8 mouse cellular contexts compared by ENCODE assay signal in the genomic region with DNA sequence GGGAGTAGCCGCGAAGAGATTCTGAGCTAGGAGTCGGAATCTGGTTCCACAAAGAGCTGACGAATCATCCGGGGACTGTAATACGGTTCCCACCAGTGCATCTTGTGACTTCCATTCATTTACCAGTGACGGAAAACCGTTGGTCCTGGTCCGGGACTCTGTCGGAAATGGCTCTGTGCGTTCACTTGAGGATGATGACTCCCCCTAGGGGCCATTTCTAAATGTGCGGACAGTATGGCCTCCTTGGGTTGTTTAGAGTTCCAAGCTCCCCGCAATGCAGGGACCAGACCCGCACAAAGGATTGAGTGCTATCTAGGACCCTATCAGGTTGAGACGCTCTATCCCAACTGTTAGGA. TPM values are rescaled to one million over a fixed set of nuclear protein-coding genes. Genes with fewer than 3 reads are reported as not detected.
DNase-seq lines count a peak whose midpoint lies in the region; ATAC-seq lines count a peak whose summit lies in the region.

Gene Arl2 (minus strand): TSS at position 155 of the 356 bp plus-strand sequence.

- peaks cover 21% of the 10 kb centered on the region for H3K4me1 ChIP-seq in embryonic facial prominence, embryonic 10.5 days
- peaks cover 19% of the 10 kb centered on the region for H3K4me1 ChIP-seq in limb, embryonic 10.5 days
- peaks cover 9% of the 10 kb centered on the region for H3K4me1 ChIP-seq in midbrain, embryonic 12.5 days

- H3K4me2 ChIP-seq in midbrain, embryonic 12.5 days (replicated peaks), result peak within 1 kb of the TSS; percentile 82

- peak within 1 kb of the TSS; percentile 99 for H3K27ac ChIP-seq in embryonic facial prominence, embryonic 10.5 days (replicated peaks)
- H3K27ac ChIP-seq in limb, embryonic 10.5 days, result peak within 1 kb of the TSS; percentile 98
- H3K27ac ChIP-seq in midbrain, embryonic 12.5 days (replicated peaks), result peak within 1 kb of the TSS; percentile 99

- DNase-seq in 3T3-L1 (ENCODE audit: low read depth, low spot score), result peak; percentile 98
- DNase-seq in adrenal gland, postnatal 10 days, result peak; percentile 83
- DNase-seq in embryonic facial prominence, embryonic 10.5 days (ENCODE audit: low spot score), result peak; percentile 85
- no peak for DNase-seq in gonadal fat pad, adult 2 months (ENCODE audit: low read depth)
- DNase-seq in kidney, adult 11 months, result peak; percentile 77
- DNase-seq in limb, embryonic 10.5 days (ENCODE audit: low spot score), result no peak
- peak; percentile 37 to 64 for DNase-seq in spleen, adult 18-20 months

- H3K9ac ChIP-seq in midbrain, embryonic 12.5 days (replicated peaks), result peak within 1 kb of the TSS; percentile 83

- H3K4me3 ChIP-seq in embryonic facial prominence, embryonic 10.5 days, result peak within 1 kb of the TSS; percentile 88
- H3K4me3 ChIP-seq in limb, embryonic 10.5 days, result peak within 1 kb of the TSS; percentile 71
- H3K4me3 ChIP-seq in midbrain, embryonic 12.5 days, result peak within 1 kb of the TSS; percentile 73

- under 1% methylated on average over 15 of the region's 15 CpGs for WGBS in embryonic facial prominence, embryonic 10.5 days
- WGBS in limb, embryonic 10.5 days, result under 1% methylated on average over 15 of the region's 15 CpGs
- under 1% methylated on average over 15 of the region's 15 CpGs for WGBS in midbrain, embryonic 12.5 days

- peak; percentile 69 for ATAC-seq in midbrain, embryonic 12.5 days (ENCODE audit: low FRiP score, low read depth)

- H3K9me3 ChIP-seq in embryonic facial prominence, embryonic 10.5 days, result no peaks in the 10 kb centered on the region
- H3K9me3 ChIP-seq in limb, embryonic 10.5 days (replicated peaks), result no peaks in the 10 kb centered on the region
- H3K9me3 ChIP-seq in midbrain, embryonic 12.5 days, result no peaks in the 10 kb centered on the region

- peaks cover 23% of the 10 kb centered on the region for H3K36me3 ChIP-seq in embryonic facial prominence, embryonic 10.5 days (replicated peaks)
- peaks cover 17% of the 10 kb centered on the region for H3K36me3 ChIP-seq in limb, embryonic 10.5 days
- peaks cover 17% of the 10 kb centered on the region; the same call in 1 of the 2 replicates for H3K36me3 ChIP-seq in midbrain, embryonic 12.5 days

- H3K27me3 ChIP-seq in embryonic facial prominence, embryonic 10.5 days (replicated peaks; ENCODE audit: low read depth, poor library complexity, severe bottlenecking), result no peaks in the 10 kb centered on the region
- H3K27me3 ChIP-seq in limb, embryonic 10.5 days (ENCODE audit: low read depth, poor library complexity, severe bottlenecking), result no peaks in the 10 kb centered on the region
- peaks cover 3% of the 10 kb centered on the region; the same call in 1 of the 2 replicates for H3K27me3 ChIP-seq in midbrain, embryonic 12.5 days

RNA-seq across cellular contexts. Expression of gene Arl2, which starts in this region (rescaled TPM):
- 10 to 100 TPM; 63.1 to 63.7 TPM for total RNA-seq in adrenal gland, postnatal 10 days (2021)
- polyA plus RNA-seq in embryonic facial prominence, embryonic 10.5 days (2016; fragmentation: Nextera tagmentation; extraction: Ambion mirVana), result 111 and 112 TPM in 2 replicates
- polyA plus RNA-seq in gonadal fat pad, adult 2 months (2012; rRNA removed), result 141 and 162 TPM in 2 replicates
- 97.0 and 112 TPM in 2 replicates for polyA plus RNA-seq in limb, embryonic 10.5 days (2016; fragmentation: Nextera tagmentation; extraction: Ambion mirVana)
- 90.9 and 96.1 TPM in 2 replicates for polyA plus RNA-seq in midbrain, embryonic 12.5 days (2016; fragmentation: Nextera tagmentation; extraction: Ambion mirVana)

Comparison
In these comparisons a context has a peak if more than half of its experiments do, and no peak if none do; other contexts are left out.
1. DNase-seq: peak in 3T3-L1 (single experiment), adrenal gland, postnatal 10 days (single experiment), embryonic facial prominence, embryonic 10.5 days (single experiment), kidney, adult 11 months (single experiment) and spleen, adult 18-20 months (2 of 2); none in gonadal fat pad, adult 2 months (single experiment) and limb, embryonic 10.5 days (single experiment).
2. Peak in every context shown above with its lines, with median percentiles within 50 percentile points of each other: H3K27ac ChIP-seq and H3K4me3 ChIP-seq.